In the genomic region with DNA sequence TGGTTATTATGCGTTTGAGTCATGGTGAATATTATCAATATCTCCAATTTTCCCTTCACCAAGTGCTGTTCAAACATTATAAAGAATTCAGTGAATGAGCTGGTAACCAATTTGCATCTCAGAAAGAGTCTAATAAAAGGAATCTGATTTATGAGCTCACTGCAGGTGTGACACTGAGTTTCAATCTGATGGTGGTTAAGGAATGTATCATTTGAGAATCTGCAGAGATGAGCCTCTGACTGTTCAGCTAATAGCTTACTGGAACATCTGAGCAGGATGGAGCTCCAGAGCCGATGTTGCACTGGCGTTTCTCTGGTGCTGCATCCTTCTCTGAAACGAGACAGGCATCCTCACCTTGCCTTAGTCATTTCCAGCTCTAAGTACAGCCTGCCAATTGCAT, we compare ENCODE assay signal across 23 mouse cellular contexts. TPM values are rescaled to one million over a fixed set of nuclear protein-coding genes. Genes with fewer than 3 reads are reported as not detected.
A peak's percentile ranks its signal among the peaks of the same experiment; 100 is the strongest.
DNase-seq lines count a peak whose midpoint lies in the region; ATAC-seq and TF ChIP-seq lines count a peak whose summit lies in the region.
"Had no signal": no experiment of that assay in that cellular context is flagged by ENCODE, and none has a peak within 500 bp of the region (broad histone marks: within the 10 kb centered on the region; RNA-seq: fewer than 3 reads in every experiment).

No protein-coding gene starts in this region.

- TF ChIP-seq POLR2A in cerebellum, adult 2 months (IDR thresholded peaks at IDR 0.05; ENCODE audit: borderline replicate concordance, insufficient read depth, low read length): no peak

- H3K4me1 ChIP-seq in cerebellum, adult 2 months (ENCODE audit: control insufficient read depth, insufficient read depth, low read length): peaks cover 35% of the 10 kb centered on the region
- peaks cover 11% of the 10 kb centered on the region; the same call in 1 of the 2 replicates for H3K4me1 ChIP-seq in hindbrain, embryonic 13.5 days (replicated peaks)
- H3K4me1 ChIP-seq in hindbrain, embryonic 11.5 days (replicated peaks; ENCODE audit: control insufficient read depth, insufficient read depth, low read length): no peaks in the 10 kb centered on the region
- peaks cover 8% of the 10 kb centered on the region; the same call in 1 of the 2 replicates for H3K4me1 ChIP-seq in neural tube, embryonic 13.5 days (replicated peaks)
- H3K4me1 ChIP-seq: stomach, embryonic 15.5 days had no signal

- H3K27ac ChIP-seq in cerebellum, adult 2 months (ENCODE audit: insufficient read depth, low read length): peak overlapping the region; percentile 55; the same call in 1 of the 2 replicates
- H3K27ac ChIP-seq in hindbrain, embryonic 13.5 days: 0 out of 2 replicates have a peak overlapping the region, but pooled peaks have one; percentile 14
- H3K27ac ChIP-seq in hindbrain, embryonic 11.5 days (ENCODE audit: low read depth, low read length): no peak overlapping the region
- peak overlapping the region; percentile 46; the same call in 1 of the 2 replicates for H3K27ac ChIP-seq in neural tube, embryonic 13.5 days (replicated peaks)
- H3K27ac ChIP-seq: embryonic facial prominence, embryonic 10.5 days; kidney, postnatal 0 days; limb, embryonic 10.5 days; liver, embryonic 15.5 days; lung, embryonic 15.5 days; stomach, embryonic 15.5 days had no signal

- H3K9ac ChIP-seq in hindbrain, embryonic 13.5 days: no peak overlapping the region
- H3K9ac ChIP-seq in hindbrain, embryonic 11.5 days (ENCODE audit: low read depth, low read length): no peak overlapping the region
- no peak overlapping the region for H3K9ac ChIP-seq in neural tube, embryonic 13.5 days
- H3K9ac ChIP-seq: liver, embryonic 15.5 days; lung, embryonic 15.5 days; stomach, embryonic 15.5 days had no signal

- H3K4me2 ChIP-seq in hindbrain, embryonic 13.5 days: no peak overlapping the region
- no peak overlapping the region for H3K4me2 ChIP-seq in hindbrain, embryonic 11.5 days (replicated peaks; ENCODE audit: low read depth, low read length)
- H3K4me2 ChIP-seq in neural tube, embryonic 13.5 days: no peak overlapping the region
- H3K4me2 ChIP-seq: liver, embryonic 15.5 days; lung, embryonic 15.5 days; stomach, embryonic 15.5 days had no signal

- no peak overlapping the region for H3K4me3 ChIP-seq in cerebellum, adult 2 months (replicated peaks; ENCODE audit: insufficient read depth, low read depth, low read length)
- H3K4me3 ChIP-seq in hindbrain, embryonic 13.5 days: no peak overlapping the region
- H3K4me3 ChIP-seq in hindbrain, embryonic 11.5 days (ENCODE audit: low read depth, low read length): no peak overlapping the region
- no peak overlapping the region for H3K4me3 ChIP-seq in neural tube, embryonic 13.5 days
- H3K4me3 ChIP-seq: embryonic facial prominence, embryonic 10.5 days; limb, embryonic 10.5 days; liver, embryonic 15.5 days; lung, embryonic 15.5 days; stomach, embryonic 15.5 days had no signal

- WGBS in cerebellum, adult 2 months: 59% methylated on average over 4 of the region's 4 CpGs
- 72% methylated on average over 4 of the region's 4 CpGs for WGBS in hindbrain, embryonic 13.5 days
- 81% methylated on average over 4 of the region's 4 CpGs for WGBS in hindbrain, embryonic 11.5 days
- WGBS in neural tube, embryonic 13.5 days: 67% methylated on average over 4 of the region's 4 CpGs

- TF ChIP-seq CTCF in cerebellum, adult 2 months (IDR thresholded peaks at IDR 0.05; ENCODE audit: borderline replicate concordance, insufficient read depth, low read depth, low read length): no peak

- H3K27me3 ChIP-seq in cerebellum, adult 2 months (ENCODE audit: control insufficient read depth, insufficient read depth, low read length): no peaks in the 10 kb centered on the region
- H3K27me3 ChIP-seq in hindbrain, embryonic 13.5 days: no peaks in the 10 kb centered on the region; the same call in 1 of the 2 replicates
- no peaks in the 10 kb centered on the region for H3K27me3 ChIP-seq in hindbrain, embryonic 11.5 days (ENCODE audit: control insufficient read depth, insufficient read depth, low read length)
- H3K27me3 ChIP-seq in neural tube, embryonic 13.5 days: no peaks in the 10 kb centered on the region
- H3K27me3 ChIP-seq: liver, embryonic 15.5 days; lung, embryonic 15.5 days; stomach, embryonic 15.5 days had no signal

- DNase-seq in cerebellum, adult 2 months: no peak
- no peak for DNase-seq in cerebellum, postnatal 14 days
- no peak for DNase-seq in hindbrain, embryonic 11.5 days (ENCODE audit: low spot score)
- no peak for DNase-seq in neural tube, embryonic 10.5 days (ENCODE audit: extremely low spot score, low spot score)
- DNase-seq in left cerebral cortex, adult 18-20 months (ENCODE audit: low spot score in 2 of 2): no peak
- DNase-seq: adrenal gland, postnatal 25 days; cerebellum, adult 9-11 months; gastrocnemius, postnatal 36 days; kidney, adult 2 months; liver; lung, postnatal 36 days; right cerebral cortex, adult 18-20 months; thymus, postnatal 36 days had no signal

- no peaks in the 10 kb centered on the region for H3K9me3 ChIP-seq in hindbrain, embryonic 13.5 days
- H3K9me3 ChIP-seq in hindbrain, embryonic 11.5 days (ENCODE audit: control insufficient read depth, low read length): no peaks in the 10 kb centered on the region
- no peaks in the 10 kb centered on the region for H3K9me3 ChIP-seq in neural tube, embryonic 13.5 days
- H3K9me3 ChIP-seq: embryonic facial prominence, embryonic 10.5 days; limb, embryonic 10.5 days; liver, embryonic 15.5 days; lung, embryonic 15.5 days; stomach, embryonic 15.5 days had no signal

- H3K36me3 ChIP-seq in hindbrain, embryonic 13.5 days: no peaks in the 10 kb centered on the region
- no peaks in the 10 kb centered on the region for H3K36me3 ChIP-seq in hindbrain, embryonic 11.5 days (ENCODE audit: control insufficient read depth, insufficient read depth, low read length)
- H3K36me3 ChIP-seq in neural tube, embryonic 13.5 days: no peaks in the 10 kb centered on the region
- H3K36me3 ChIP-seq: embryonic facial prominence, embryonic 10.5 days; limb, embryonic 10.5 days; liver, embryonic 15.5 days; lung, embryonic 15.5 days; stomach, embryonic 15.5 days had no signal

- no peak for ATAC-seq in hindbrain, embryonic 13.5 days (ENCODE audit: low FRiP score)
- no peak for ATAC-seq in hindbrain, embryonic 11.5 days (ENCODE audit: low FRiP score)
- ATAC-seq in neural tube, embryonic 13.5 days (ENCODE audit: low read depth): no peak; the same call in 1 of the 2 replicates

RNA-seq across cellular contexts. Expression of a gene that starts 17.9 kb away (rescaled TPM):
- polyA plus RNA-seq in cerebellum, adult 2 months (2012; rRNA removed): 19.7 and 21.6 TPM in 2 replicates
- polyA plus RNA-seq in hindbrain, embryonic 13.5 days (2015; fragmentation: Nextera tagmentation; extraction: Ambion mirVana): 3.2 and 3.5 TPM in 2 replicates
- 0.63 and 0.83 TPM in 2 replicates for polyA plus RNA-seq in hindbrain, embryonic 11.5 days (2014; fragmentation: Nextera tagmentation; extraction: Ambion mirVana)
- 2.3 and 3.1 TPM in 2 replicates for polyA plus RNA-seq in neural tube, embryonic 13.5 days (2015; fragmentation: Nextera tagmentation; extraction: Ambion mirVana)
- total RNA-seq in left cerebral cortex, adult 18-20 months (2021): 10 to 100 TPM; 73.0 to 85.6 TPM
- total RNA-seq: hematopoietic stem cell, adult 5-6 weeks; megakaryocyte-erythroid progenitor cell, adult 5-6 weeks had no signal
